ENCODE assay signal across 8 mouse cellular contexts in genomic region chr14:44987674-44988355, GRCm38 (mm10). TPM values are rescaled to one million over a fixed set of nuclear protein-coding genes. Genes with fewer than 3 reads are reported as not detected.
DNase-seq lines count a peak whose midpoint lies in the region; ATAC-seq and TF ChIP-seq lines count a peak whose summit lies in the region.
"Not testable (repeated sequence)": the region's sequence is repeated elsewhere in the genome, so short reads cannot be mapped to it uniquely, and the experiment has no call there.
"Had no signal": no experiment of that assay in that cellular context is flagged by ENCODE, and none has a peak within 500 bp of the region (broad histone marks: within the 10 kb centered on the region; RNA-seq: fewer than 3 reads in every experiment).

TSS of gene Ptger2 (plus strand) at chr14:44988195.

- H3K4me1 ChIP-seq in cerebellum, adult 2 months (ENCODE audit: control insufficient read depth, insufficient read depth, low read length); heart, embryonic 16.5 days (ENCODE audit: control insufficient read depth, insufficient read depth, low read length); intestine, postnatal 0 days (replicated peaks; ENCODE audit: control insufficient read depth, insufficient read depth, low read length); liver, embryonic 11.5 days (replicated peaks; ENCODE audit: control insufficient read depth, insufficient read depth, low read length): not testable (repeated sequence)
- H3K4me1 ChIP-seq in forebrain, embryonic 13.5 days: peaks cover 13% of the 10 kb centered on the region
- H3K4me1 ChIP-seq in neural tube, embryonic 13.5 days (replicated peaks): peaks cover 26% of the 10 kb centered on the region

- not testable (repeated sequence) for H3K36me3 ChIP-seq in forebrain, embryonic 13.5 days (ENCODE audit: poor library complexity, severe bottlenecking); heart, embryonic 16.5 days (ENCODE audit: control insufficient read depth, insufficient read depth); intestine, postnatal 0 days (ENCODE audit: control insufficient read depth, insufficient read depth); liver, embryonic 11.5 days (ENCODE audit: control insufficient read depth, insufficient read depth, low read length); neural tube, embryonic 13.5 days

- WGBS in cerebellum, adult 2 months: 35% methylated on average over 6 of the region's 6 CpGs
- WGBS in forebrain, embryonic 13.5 days: 13% methylated on average over 6 of the region's 6 CpGs
- 67% methylated on average over 6 of the region's 6 CpGs for WGBS in heart, embryonic 16.5 days
- 64% methylated on average over 6 of the region's 6 CpGs for WGBS in intestine, postnatal 0 days
- WGBS in liver, embryonic 11.5 days: 59% methylated on average over 5 of the region's 6 CpGs
- 21% methylated on average over 6 of the region's 6 CpGs for WGBS in neural tube, embryonic 13.5 days

- not testable (repeated sequence) for H3K27me3 ChIP-seq in cerebellum, adult 2 months (ENCODE audit: control insufficient read depth, insufficient read depth, low read length); heart, embryonic 16.5 days (ENCODE audit: control insufficient read depth, insufficient read depth, low read length); intestine, postnatal 0 days (replicated peaks; ENCODE audit: control insufficient read depth, insufficient read depth, low read length); liver, embryonic 11.5 days (replicated peaks; ENCODE audit: control insufficient read depth, insufficient read depth, low read length)
- peaks cover 23% of the 10 kb centered on the region for H3K27me3 ChIP-seq in forebrain, embryonic 13.5 days
- H3K27me3 ChIP-seq in neural tube, embryonic 13.5 days: peaks cover 37% of the 10 kb centered on the region

- TF ChIP-seq POLR2A in cerebellum, adult 2 months (IDR thresholded peaks at IDR 0.05; ENCODE audit: borderline replicate concordance, insufficient read depth, low read length): not testable (repeated sequence)

- not testable (repeated sequence) for DNase-seq in cerebellum, adult 2 months; liver, embryonic 11.5 days (ENCODE audit: low spot score)

- peak within 1 kb of the TSS; percentile 60 for H3K9ac ChIP-seq in forebrain, embryonic 13.5 days
- H3K9ac ChIP-seq in heart, embryonic 16.5 days (ENCODE audit: low read length): peak within 1 kb of the TSS; percentile 35
- peak within 1 kb of the TSS; percentile 45 for H3K9ac ChIP-seq in intestine, postnatal 0 days (ENCODE audit: low read depth, low read length)
- not testable (repeated sequence) for H3K9ac ChIP-seq in liver, embryonic 11.5 days (ENCODE audit: low read depth, low read length)
- peak within 1 kb of the TSS; percentile 67 for H3K9ac ChIP-seq in neural tube, embryonic 13.5 days

- peak within 1 kb of the TSS; percentile 36 for H3K4me3 ChIP-seq in cerebellum, adult 2 months (replicated peaks; ENCODE audit: insufficient read depth, low read depth, low read length)
- H3K4me3 ChIP-seq in forebrain, embryonic 13.5 days: peak within 1 kb of the TSS; percentile 49
- peak within 1 kb of the TSS; percentile 56 for H3K4me3 ChIP-seq in heart, embryonic 16.5 days (ENCODE audit: low read length)
- H3K4me3 ChIP-seq in intestine, postnatal 0 days (ENCODE audit: low read depth, low read length): peak within 1 kb of the TSS; percentile 55
- H3K4me3 ChIP-seq in liver, embryonic 11.5 days (ENCODE audit: low read depth, low read length): peak within 1 kb of the TSS; percentile 48
- H3K4me3 ChIP-seq in neural tube, embryonic 13.5 days: peak within 1 kb of the TSS; percentile 46

- not testable (repeated sequence) for H3K9me3 ChIP-seq in forebrain, embryonic 13.5 days (replicated peaks); heart, embryonic 16.5 days (replicated peaks; ENCODE audit: control insufficient read depth, low read length); intestine, postnatal 0 days (ENCODE audit: control insufficient read depth); liver, embryonic 11.5 days (ENCODE audit: control insufficient read depth, low read length); neural tube, embryonic 13.5 days

- H3K27ac ChIP-seq in cerebellum, adult 2 months (ENCODE audit: insufficient read depth, low read length); forebrain, embryonic 13.5 days; heart, embryonic 16.5 days (ENCODE audit: low read length); liver, embryonic 11.5 days (ENCODE audit: low read depth, low read length); neural tube, embryonic 13.5 days (replicated peaks): not testable (repeated sequence)
- H3K27ac ChIP-seq in intestine, postnatal 0 days (ENCODE audit: low read depth, low read length): 0 out of 2 replicates have a peak within 1 kb of the TSS, but pooled peaks have one; percentile 21

- ATAC-seq in forebrain, embryonic 13.5 days: peak; percentile 54; the same call in 1 of the 2 replicates
- ATAC-seq in heart, embryonic 16.5 days (replicated peaks; ENCODE audit: extremely low read depth, insufficient read depth, low FRiP score); intestine, postnatal 0 days; liver, embryonic 11.5 days (replicated peaks; ENCODE audit: low FRiP score); neural tube, embryonic 13.5 days (ENCODE audit: low read depth): not testable (repeated sequence)
- peak; percentile 55 for ATAC-seq in megakaryocyte, adult 5-6 weeks (ENCODE audit: poor library complexity, severe bottlenecking)

- peak within 1 kb of the TSS; percentile 85 for H3K4me2 ChIP-seq in forebrain, embryonic 13.5 days
- peak within 1 kb of the TSS; percentile 80 for H3K4me2 ChIP-seq in heart, embryonic 16.5 days (ENCODE audit: low read depth, low read length)
- H3K4me2 ChIP-seq in intestine, postnatal 0 days (replicated peaks; ENCODE audit: low read depth): peak within 1 kb of the TSS; percentile 83
- H3K4me2 ChIP-seq in liver, embryonic 11.5 days: peak within 1 kb of the TSS; percentile 84
- peak within 1 kb of the TSS; percentile 82 for H3K4me2 ChIP-seq in neural tube, embryonic 13.5 days

- not testable (repeated sequence) for TF ChIP-seq CTCF in cerebellum, adult 2 months (IDR thresholded peaks at IDR 0.05; ENCODE audit: borderline replicate concordance, insufficient read depth, low read depth, low read length); intestine, postnatal 0 days (IDR thresholded peaks at IDR 0.05; ENCODE audit: low read depth)

RNA-seq across cellular contexts. Expression of gene Ptger2, which starts in this region (rescaled TPM):
- polyA plus RNA-seq in cerebellum, adult 2 months (2012; rRNA removed): 0.32 and 0.33 TPM in 2 replicates
- polyA plus RNA-seq in forebrain, embryonic 13.5 days (2015; fragmentation: Nextera tagmentation; extraction: Ambion mirVana): 0.05 and 0.25 TPM in 2 replicates
- 0.18 and 0.57 TPM in 2 replicates for polyA plus RNA-seq in heart, embryonic 16.5 days (2015; fragmentation: Nextera tagmentation; extraction: Ambion mirVana)
- polyA plus RNA-seq in intestine, postnatal 0 days (2015; fragmentation: Nextera tagmentation; extraction: Ambion mirVana): 1.5 and 1.6 TPM in 2 replicates
- 0.04 and 0.43 TPM in 2 replicates for polyA plus RNA-seq in liver, embryonic 11.5 days (2014; fragmentation: Nextera tagmentation; extraction: Ambion mirVana)
- 7.2 and 8.8 TPM in 2 replicates for total RNA-seq in megakaryocyte, adult 5-6 weeks (2015)
- total RNA-seq in megakaryocyte, adult 5-6 weeks (2017): 4.9 and 6.7 TPM in 2 replicates
- polyA plus RNA-seq in neural tube, embryonic 13.5 days (2015; fragmentation: Nextera tagmentation; extraction: Ambion mirVana): 1.0 and 1.4 TPM in 2 replicates
- polyA plus RNA-seq: G1E had no signal

Comparison
In these comparisons a context has a peak if more than half of its experiments do, and no peak if none do; other contexts are left out.
1. Peak in ATAC-seq, H3K4me3 ChIP-seq, H3K9ac ChIP-seq and H3K4me2 ChIP-seq in forebrain, embryonic 13.5 days; RNA of the gene not detected or under 1 TPM.